Mouse (Mus musculus): Measurements from ENCODE around the gene Dqx1. TPM values are rescaled to one million over a fixed set of nuclear protein-coding genes. Genes with fewer than 3 reads are reported as not detected.

The Dqx1 gene
- total RNA-seq, 2 experiments from 2014 or later: 3.5 to 4.2 TPM

- no peak for ATAC-seq (replicated peaks; ENCODE audit: low FRiP score, poor library complexity, severe bottlenecking)
Measured at GRCm38 (mm10) chr6:83031921-83032590, 25.6 kb upstream of the Dqx1 start.

- peak; percentile 78 for ATAC-seq (replicated peaks; ENCODE audit: low FRiP score, poor library complexity, severe bottlenecking)
Measured at GRCm38 (mm10) chr6:83032769-83033191, 24.9 kb upstream of the Dqx1 start.

GRCm38 (mm10) chr6:83033249-83034185 lies 24.1 kb upstream of the Dqx1 start, which contains the start of the genes Dok1 and Loxl3:
Dok1 (minus strand) TSS chr6:83033471.
Loxl3 (plus strand) TSS chr6:83034173.
- peak; percentile 74 for ATAC-seq (replicated peaks; ENCODE audit: low FRiP score, poor library complexity, severe bottlenecking)

- no peak for ATAC-seq (replicated peaks; ENCODE audit: low FRiP score, poor library complexity, severe bottlenecking)
Measured at GRCm38 (mm10) chr6:83034463-83035055, 23.1 kb upstream of the Dqx1 start.

DNA sequence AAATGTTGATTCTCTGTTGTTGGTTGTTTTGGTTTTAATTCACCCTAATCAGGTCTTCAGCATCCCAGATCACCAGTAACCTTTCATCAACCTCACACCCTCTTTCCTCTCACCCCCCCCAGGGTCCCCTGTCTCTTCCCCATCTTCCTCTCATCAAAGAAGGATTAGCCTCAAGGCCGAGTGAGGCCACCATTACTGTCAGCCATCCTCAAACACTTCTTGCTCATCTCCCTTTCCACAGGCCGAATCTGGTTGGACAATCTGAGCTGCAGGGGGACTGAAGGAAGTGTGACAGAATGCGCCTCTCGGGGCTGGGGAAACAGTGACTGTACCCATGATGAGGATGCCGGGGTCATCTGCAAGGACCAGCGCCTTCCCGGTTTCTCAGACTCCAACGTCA lies 20.5 kb upstream of the Dqx1 start:
- ATAC-seq (replicated peaks; ENCODE audit: low FRiP score, poor library complexity, severe bottlenecking): no peak

GRCm38 (mm10) chr6:83038496-83039012 lies 19.1 kb upstream of the Dqx1 start:
- ATAC-seq (replicated peaks; ENCODE audit: low FRiP score, poor library complexity, severe bottlenecking): peak; percentile 94

DNA sequence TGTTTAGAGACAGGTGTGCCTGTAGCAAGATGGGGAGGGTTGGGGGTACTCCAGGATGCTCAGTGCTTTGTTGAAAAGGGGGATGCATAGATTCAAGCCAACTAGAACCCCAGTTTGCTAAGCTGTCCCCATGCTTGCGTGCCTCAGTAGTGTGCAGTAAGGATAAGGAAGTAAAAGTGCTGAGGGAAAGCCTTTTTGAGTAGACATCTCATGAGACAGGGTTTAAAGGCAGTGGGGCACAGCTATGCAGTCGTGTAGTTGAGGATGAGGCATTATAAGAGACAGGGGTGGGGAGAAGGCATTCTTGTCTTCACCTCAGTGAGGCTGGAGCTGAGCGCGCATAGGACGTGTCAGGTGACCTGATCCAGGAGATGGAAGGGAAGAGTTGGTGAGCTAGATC lies 17.0 kb upstream of the Dqx1 start:
- no peak for ATAC-seq (replicated peaks; ENCODE audit: low FRiP score, poor library complexity, severe bottlenecking)

- ATAC-seq (replicated peaks; ENCODE audit: low FRiP score, poor library complexity, severe bottlenecking): no peak
Measured at GRCm38 (mm10) chr6:83043561-83043960, 14.1 kb upstream of the Dqx1 start.

GRCm38 (mm10) chr6:83043993-83044392 lies 13.7 kb upstream of the Dqx1 start:
- ATAC-seq (replicated peaks; ENCODE audit: low FRiP score, poor library complexity, severe bottlenecking): no peak

- ATAC-seq (replicated peaks; ENCODE audit: low FRiP score, poor library complexity, severe bottlenecking): no peak
Measured at GRCm38 (mm10) chr6:83044742-83045141, 12.9 kb upstream of the Dqx1 start.

GRCm38 (mm10) chr6:83049367-83049766 lies 8.3 kb upstream of the Dqx1 start:
- ATAC-seq (replicated peaks; ENCODE audit: low FRiP score, poor library complexity, severe bottlenecking): no peak

GRCm38 (mm10) chr6:83053136-83053960 lies 4.3 kb upstream of the Dqx1 start:
- ATAC-seq (replicated peaks; ENCODE audit: low FRiP score, poor library complexity, severe bottlenecking): peak; percentile 46

- ATAC-seq (replicated peaks; ENCODE audit: low FRiP score, poor library complexity, severe bottlenecking): peak; percentile 84
Measured at GRCm38 (mm10) chr6:83054074-83054851, 3.4 kb upstream of the Dqx1 start, which contains the start of gene Aup1. Aup1 (plus strand) TSS chr6:83054521.

- peak; percentile 23 for ATAC-seq (replicated peaks; ENCODE audit: low FRiP score, poor library complexity, severe bottlenecking)
Measured at GRCm38 (mm10) chr6:83054871-83055431, 2.7 kb upstream of the Dqx1 start, which contains the start of gene Htra2. Htra2 (minus strand) TSS chr6:83055273.

DNA sequence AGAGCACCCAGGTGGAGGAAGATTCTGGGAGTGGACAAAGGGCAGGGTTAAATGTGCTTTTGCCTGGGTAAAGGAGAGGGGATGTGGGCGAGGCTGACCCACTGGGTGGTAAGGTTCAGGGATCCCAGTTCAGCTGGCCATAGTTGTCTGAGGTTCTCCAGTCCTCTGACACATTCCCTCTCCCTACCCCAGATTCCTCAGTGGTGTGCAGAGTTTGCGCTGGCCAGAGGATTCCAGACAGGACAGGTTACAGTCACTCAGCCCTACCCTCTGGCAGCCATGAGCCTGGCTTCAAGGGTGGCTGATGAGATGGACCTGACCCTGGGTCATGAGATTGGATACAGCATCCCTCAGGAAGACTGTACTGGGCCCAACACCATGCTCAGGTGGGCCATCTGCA lies 1.1 kb downstream of the Dqx1 start:
- no peak for ATAC-seq (replicated peaks; ENCODE audit: low FRiP score, poor library complexity, severe bottlenecking)

GRCm38 (mm10) chr6:83065995-83066394 lies 8.4 kb downstream of the Dqx1 start:
- no peak for ATAC-seq (replicated peaks; ENCODE audit: low FRiP score, poor library complexity, severe bottlenecking)

DNA sequence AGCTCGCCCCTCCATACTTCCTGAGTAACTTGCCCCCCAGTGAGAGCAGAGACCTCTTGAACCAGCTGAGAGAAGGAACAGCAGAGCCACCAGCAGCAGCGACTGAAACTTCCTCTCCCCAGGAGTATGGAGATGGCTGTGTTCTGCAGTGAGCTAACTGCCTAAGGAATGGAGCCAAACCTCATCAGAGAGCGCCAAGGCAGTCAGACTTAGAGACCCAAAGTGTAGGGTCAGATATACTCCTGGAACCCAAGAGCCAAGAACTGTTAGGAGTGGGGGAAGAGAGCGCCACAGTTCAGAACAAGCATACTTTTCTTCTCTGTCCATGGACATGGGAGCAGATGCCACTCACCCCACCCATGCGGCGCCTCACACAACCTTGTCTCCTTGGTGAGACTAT lies 8.8 kb downstream of the Dqx1 start:
- no peak for ATAC-seq (replicated peaks; ENCODE audit: low FRiP score, poor library complexity, severe bottlenecking)

GRCm38 (mm10) chr6:83068221-83068620 lies 10.6 kb downstream of the Dqx1 start:
- no peak for ATAC-seq (replicated peaks; ENCODE audit: low FRiP score, poor library complexity, severe bottlenecking)

Data from erythroblast, adult 5-6 weeks (primary cell).